Mouse (Mus musculus): Measurements from ENCODE around the gene Trmo.
A peak's percentile ranks its signal among the peaks of the same experiment; 100 is the strongest.

The Trmo gene

DNA sequence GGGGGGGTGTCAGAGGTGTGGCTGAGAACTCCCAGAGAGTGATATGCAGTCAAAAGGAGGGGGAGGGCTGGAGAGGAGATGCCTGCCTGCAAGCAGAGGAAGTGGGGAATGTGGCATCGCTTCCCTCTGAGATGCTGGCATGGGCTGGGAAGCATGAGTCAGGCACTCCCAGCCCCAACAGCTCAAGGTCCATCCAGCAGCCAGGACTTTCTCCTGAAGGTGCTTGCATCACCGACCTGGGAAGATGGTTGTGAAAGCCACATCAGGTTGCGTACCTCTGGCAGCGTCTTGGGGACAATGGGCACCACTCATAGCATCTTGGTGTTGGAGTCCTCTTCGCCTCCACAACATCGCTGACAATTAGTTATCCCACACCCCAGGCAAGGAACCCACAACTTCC lies 18.8 kb downstream of the Trmo start:
- DNase-seq (ENCODE audit: low read depth), result no peak

DNA sequence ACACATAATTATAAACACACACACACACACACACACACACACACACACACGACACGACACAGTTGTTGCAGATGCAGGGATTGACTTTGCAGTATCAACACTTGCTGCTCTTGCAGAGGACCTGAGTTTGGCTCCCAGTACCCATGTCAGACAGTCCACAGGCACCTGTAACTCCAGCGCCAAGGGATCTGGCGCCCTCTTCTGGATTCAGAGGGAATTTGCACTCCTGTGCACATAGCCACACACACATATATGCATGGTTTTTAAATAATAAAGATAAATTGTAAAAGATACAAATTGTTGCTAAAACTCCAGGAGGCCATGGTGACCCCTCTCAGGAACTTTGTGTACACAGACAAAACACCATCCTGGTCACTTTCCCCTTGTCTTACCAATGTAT lies 20.2 kb downstream of the Trmo start:
- DNase-seq (ENCODE audit: low read depth), result no peak

DNA sequence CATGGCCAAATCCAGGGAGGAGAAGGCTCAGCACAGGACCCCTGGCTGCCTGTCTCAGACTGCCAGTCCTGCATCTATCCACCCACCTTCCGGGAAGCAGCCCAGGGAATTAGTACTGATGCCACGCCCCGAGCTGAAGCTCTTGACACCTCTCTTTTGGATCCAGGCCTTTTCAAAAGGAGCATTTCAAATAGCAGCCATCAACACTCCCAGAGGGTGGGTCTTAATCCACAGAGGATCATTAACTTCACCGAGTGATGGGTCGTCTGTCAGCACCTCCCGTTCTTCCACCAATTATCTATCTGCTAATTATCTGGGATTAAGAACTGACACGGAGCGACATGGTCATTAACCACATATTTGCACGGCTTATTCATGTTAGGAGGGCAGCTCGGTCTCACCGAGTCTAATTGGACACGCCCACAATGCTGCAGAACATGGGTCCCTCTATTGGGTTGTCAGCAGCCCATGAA lies 21.7 kb downstream of the Trmo start:
- DNase-seq (ENCODE audit: low read depth), result no peak

DNA sequence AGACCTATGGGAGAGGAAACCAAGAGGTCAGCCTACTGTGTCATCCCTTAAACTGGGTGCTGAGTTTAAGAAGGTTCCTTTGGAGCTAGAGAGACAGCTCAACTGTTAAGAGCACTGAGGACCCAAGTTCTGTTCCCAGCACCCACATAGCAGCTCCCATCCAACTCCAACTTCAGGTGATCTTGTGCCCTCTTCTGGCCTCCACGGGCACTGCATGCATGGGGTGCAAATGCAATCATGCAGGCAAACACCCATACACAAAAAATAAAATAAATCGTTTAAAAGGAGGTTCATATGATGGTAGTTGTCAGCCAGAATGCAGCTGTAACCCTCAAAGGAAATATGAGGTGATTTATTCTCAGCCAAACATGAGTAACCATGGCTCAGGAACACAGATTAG lies 24.9 kb downstream of the Trmo start:
- no peak for DNase-seq (ENCODE audit: low read depth)

DNA sequence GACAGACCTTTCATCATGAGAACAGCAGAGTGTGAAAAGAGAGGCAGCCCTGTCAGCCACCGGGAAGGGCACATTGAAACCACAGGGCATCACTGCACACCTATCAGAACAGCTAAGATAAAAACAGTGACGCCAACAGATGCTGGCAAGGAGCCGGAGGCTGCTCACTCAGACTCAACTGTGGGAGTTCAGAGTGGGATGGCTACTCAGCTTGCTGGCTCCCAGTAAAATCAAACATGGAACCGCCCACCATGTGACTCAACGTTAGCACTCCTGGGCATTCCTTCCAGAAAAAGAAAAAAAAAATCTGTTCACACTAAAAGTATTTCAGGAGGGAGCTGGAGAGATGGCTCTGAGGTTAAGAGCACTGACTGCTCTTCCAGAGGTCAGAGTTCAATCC lies 28.0 kb downstream of the Trmo start:
- DNase-seq (ENCODE audit: low read depth), result no peak

DNA sequence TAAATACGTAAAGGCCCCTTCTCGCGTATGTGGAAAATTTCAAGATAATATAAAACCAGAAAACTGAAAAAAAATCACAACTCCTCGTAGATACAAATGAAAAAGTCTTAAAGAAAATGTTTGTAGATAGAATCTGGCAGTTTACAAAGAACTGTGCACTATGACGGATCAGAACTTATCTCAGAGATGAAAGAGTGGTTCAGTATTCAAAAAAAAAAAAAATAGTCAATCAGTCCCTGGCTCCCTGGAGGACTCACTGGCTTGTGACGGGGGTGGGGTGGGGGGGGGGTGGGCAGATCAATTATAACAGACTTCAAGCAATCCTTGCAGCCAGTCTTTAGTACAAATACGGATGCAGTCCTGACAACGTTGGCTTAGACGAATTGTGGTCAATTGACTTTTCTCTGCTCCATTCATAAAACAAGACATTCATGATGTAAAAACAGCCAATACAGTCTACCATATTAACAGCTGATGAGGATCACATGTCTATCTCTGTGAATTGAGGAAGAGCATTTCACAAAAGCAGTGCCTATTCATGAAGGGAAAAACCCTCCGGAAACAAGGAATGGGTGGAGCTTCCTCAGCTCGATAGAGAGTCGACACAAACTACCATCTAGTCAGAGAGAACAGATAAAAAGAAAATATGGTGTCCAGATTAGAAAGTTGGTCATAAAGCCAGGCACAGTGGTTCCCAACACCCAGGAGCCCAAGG lies 29.5 kb downstream of the Trmo start:
- no peak for DNase-seq (ENCODE audit: low read depth)

DNA sequence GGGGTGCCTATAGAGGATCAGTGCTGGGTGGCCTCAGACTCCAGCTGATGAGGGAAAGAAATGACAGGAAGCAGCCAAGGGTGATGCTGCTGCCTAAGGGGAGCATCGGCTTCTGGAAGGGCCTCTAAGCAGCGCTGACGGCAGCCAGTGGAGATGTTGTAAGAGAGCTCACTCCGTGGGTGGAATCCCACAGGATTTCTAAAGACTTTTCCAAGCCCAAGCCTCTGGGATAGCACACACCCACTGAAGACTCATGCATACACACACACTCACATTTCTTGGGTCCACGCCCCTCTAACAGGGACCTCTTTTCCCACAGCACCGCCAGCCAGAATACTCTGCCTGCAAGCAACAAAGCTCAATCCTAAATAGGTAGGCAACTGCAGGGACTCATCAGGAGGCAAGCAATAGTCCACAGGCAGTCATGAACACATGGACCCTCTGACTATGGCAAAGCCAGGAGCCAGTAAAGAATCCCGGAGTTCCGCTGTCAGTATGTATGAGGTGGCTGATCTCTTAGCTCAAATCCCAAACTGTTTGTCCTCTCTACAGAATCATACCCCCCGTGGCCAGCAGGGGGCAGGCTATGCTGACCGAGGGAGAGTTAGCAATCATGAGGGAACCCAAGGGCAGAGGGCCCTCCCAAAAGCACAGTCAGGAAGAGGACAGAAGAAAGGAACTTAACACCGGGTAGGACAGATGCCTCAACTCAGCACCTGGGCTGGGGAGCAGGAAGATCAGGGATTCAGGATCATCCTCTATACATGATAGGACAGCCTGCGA lies 32.7 kb downstream of the Trmo start:
- DNase-seq (ENCODE audit: low read depth), result peak; percentile 67

DNA sequence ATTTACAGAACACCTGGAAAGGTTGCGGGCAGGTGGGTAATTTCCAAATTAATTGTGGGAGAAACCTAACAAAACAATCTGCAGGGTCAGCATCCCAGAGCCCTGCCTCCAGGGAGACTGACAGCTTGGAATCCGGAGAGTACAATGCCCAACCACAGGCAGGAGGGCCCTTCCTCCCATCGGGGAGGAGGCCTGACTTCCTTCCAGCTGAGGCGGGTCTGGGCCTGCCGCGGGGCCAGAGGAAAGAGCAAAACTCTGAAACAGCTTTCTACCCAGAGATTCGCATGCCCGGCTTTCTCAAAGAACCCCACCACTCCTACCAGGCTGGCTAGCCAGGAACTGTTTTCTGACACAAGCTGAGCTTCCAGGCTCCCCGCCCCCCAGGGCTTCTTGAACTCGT lies 36.2 kb downstream of the Trmo start:
- DNase-seq (ENCODE audit: low read depth), result no peak

DNA sequence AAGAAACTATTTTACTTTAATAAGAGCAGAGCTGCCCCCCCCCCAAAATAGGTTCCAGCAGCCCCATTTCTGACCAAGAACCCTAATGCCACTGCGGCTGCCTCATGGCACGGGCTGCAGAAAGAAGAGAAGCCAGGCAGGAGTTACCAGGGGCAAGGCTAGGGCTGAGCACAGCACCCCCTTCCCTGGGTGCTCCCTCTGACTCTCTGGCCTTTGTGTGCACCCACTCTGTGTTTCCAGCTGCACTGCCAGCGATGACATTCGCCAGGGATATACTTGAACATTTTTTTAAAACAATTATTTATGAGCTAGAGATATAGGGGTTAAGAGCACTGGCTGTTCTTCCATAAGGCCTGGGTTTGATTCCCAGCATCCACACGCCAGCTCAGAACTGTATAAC lies 39.7 kb downstream of the Trmo start:
- no peak for DNase-seq (ENCODE audit: low read depth)

DNA sequence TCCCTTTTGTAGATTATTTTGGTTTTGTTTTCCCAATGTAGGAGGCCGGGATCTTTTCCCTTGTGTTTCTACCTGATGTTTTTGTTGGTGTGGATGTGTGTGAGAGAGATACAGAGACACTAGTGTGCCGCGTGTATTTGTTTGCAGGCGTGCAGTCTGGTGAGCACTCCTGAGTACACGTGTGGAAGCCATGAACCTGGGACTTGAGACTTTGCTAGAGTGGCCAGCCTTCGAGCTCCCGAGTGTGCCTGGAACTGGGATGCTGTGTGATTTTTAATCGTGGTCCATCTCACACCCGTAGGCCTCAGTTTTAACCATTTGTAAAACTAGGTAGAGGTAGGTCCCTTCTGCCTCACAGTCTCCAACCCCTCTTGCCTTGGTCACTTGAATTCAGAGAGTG lies 40.3 kb downstream of the Trmo start:
- DNase-seq (ENCODE audit: low read depth), result no peak

DNA sequence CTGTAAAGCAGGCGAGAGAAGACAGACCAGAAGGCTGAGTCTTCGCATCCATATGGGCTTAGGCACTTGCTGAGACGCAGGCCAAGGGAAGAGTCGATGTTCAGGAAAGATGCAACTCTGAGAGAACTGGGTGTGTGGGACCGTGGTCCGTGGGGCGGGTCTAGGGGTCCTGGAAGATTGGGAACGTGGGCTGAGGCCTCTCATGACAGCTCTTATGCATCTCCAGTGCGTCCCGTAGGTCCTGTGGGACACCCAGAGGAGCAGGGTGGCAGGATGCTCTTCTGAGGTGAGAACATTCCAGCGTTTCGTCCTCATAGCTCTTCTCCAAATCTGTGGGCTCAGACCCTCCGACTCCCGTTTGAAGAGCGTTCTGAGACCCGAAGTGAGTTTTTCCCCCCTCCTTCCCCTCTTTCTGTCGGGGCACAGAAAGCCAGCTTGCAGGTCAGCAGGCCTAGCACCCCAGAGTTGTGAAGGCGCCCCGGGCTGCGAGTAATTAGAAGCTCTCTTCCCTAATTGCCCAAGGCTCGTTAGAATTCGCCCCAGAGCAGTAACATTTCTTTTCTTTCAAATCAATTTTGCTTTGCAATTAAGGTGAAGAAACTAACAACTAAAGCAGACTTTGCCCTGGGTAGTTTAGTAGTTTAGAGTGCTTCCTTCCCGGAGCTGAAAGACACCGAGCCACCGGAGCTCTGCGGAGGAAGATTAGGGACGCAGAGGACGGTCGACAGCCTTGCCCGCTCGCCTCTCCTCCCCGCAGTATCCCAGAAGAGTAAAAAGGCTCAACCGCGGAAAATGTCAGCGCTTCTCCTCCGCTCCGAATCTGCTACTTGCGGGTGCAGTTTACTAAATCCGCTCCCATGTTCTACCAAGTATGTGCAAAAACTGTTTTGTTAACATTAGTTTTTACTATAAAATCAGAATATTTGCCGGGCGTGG lies 41.4 kb downstream of the Trmo start:
- DNase-seq (ENCODE audit: low read depth), result no peak

DNA sequence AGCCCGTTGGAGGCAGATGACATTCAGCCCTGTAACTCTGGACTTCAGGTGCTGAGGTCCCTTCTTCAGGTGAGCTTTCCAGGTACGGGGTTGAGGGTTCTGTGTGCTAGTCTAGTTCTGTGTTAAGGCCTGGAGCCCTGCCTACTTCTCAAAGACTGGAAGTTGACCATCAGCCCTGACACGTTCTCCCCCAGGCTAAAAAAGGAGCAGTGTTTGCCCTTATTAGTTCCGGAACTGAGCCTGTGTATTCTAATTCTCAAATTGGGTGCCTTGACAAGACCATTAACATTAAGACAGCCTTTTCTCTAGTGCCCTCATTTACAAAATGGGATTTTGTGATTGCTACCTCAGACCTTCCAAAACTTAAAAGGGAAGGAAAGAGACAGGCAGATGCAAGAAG lies 42.1 kb downstream of the Trmo start:
- DNase-seq (ENCODE audit: low read depth), result no peak

DNA sequence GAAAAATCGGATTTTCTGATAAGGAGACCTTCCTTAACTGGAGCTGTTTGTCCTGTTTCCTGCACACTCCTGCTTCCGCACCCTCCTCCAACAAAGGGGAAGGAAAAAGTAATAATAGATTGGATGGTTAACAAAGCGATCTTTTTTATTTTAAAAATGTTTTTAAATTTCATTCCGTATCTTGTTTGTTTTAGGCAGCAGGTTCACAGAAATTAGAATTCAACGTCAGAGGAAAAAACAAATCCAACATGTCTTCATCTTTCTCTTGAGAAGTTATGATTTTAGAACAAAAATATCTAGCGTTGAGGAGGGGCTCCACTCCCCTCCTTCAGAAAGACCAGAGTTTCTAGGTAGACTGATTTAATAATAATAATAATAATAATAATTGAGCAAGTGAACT lies 43.0 kb downstream of the Trmo start:
- no peak for DNase-seq (ENCODE audit: low read depth)

DNA sequence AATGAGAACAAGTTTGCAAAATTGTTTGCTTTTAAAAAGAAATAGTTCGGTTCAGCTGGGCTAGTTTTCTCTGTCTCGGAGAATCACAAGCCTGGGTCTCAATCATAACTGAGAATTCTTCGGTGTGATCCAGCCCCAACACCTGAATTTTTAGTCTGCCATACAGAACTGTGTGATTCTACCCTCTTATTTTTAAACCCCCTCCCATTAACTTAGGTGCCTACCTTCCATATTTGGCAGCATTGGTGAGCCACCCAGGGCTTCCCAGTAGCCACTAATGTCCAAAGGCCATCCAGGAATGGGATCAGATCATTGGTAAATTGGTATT lies 43.5 kb downstream of the Trmo start:
- DNase-seq (ENCODE audit: low read depth), result no peak

DNA sequence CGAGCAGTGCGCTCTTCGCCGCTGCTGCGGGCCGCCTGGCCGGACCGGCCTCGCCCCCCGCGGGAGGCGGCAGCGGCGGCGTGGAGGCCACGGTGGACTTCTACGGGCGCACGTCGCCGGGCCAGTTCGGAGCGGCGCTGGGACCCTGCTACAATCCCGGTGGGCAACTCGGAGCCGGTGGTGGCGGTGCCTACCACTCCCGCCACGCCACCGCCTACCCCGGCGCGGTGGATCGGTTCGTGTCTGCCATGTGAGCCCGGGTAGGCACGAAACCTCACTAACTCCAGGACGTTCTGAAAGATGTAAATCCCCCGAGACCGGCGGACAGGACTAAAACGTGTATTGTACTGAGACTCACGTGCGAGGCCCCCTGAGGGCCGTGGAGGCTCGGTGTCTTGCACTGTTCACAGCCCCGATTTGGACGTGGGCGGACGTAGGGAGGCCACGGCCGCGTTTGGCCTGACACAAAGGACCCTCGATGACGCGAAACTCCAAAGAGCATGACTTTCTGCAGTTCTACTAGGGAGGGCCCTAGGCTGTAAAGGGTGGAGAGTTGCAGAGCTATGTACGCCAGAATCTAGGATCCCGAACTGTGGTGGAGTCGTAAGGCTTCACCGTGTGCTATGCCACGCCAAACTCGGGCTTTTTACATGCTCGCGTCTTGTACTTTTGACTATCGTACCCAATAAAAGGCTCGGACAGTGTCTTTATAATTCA lies 44.0 kb downstream of the Trmo start:
- DNase-seq (ENCODE audit: low read depth), result no peak

DNA sequence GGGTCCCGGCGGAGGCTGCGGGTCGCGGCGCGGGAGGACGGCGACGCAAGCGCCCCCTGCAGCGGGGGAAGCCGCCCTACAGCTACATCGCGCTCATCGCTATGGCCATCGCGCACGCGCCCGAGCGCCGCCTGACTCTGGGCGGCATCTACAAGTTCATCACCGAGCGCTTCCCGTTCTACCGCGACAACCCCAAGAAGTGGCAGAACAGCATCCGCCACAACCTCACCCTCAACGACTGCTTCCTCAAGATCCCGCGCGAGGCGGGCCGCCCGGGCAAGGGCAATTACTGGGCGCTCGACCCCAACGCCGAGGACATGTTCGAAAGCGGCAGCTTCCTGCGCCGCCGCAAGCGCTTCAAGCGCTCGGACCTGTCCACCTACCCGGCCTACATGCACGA lies 44.9 kb downstream of the Trmo start:
- DNase-seq (ENCODE audit: low read depth), result peak; percentile 54

DNA sequence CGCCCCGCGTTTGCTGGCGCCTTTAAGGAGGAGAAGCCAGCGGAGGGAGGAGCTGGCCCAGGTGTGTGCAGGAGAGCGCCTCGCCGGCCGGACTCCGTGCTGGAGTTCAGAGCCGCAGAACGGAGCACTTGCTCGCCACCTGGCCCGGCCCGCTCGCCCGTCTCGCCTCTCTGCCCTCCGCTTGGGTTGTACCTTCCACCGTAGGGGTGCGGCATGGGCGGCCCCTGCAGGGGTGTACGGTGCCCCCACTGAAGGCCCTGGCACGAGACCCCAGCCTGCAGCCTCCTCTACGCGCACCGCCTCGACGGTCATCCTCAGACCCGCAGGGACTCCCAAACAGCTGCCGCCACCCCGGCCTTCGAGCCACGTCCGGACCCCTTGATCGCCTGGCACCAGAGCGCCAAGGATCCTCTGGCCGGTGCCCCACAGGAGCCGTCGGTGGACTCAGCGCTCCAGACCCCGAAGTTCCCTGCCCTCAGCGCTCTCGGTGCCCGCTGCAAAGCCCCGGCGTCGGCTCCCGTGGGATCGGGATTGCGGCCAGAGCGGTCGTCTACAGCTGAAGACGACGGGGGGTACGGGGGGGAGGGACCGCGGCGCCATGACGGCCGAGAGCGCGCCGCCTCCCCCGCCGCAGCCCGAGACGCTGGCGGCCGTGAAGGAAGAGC lies 45.5 kb downstream of the Trmo start, which contains the start of gene Foxe1:
Foxe1 (plus strand) TSS at position 14 of the 665 bp plus-strand sequence.
- no peak for DNase-seq (ENCODE audit: low read depth)

DNA sequence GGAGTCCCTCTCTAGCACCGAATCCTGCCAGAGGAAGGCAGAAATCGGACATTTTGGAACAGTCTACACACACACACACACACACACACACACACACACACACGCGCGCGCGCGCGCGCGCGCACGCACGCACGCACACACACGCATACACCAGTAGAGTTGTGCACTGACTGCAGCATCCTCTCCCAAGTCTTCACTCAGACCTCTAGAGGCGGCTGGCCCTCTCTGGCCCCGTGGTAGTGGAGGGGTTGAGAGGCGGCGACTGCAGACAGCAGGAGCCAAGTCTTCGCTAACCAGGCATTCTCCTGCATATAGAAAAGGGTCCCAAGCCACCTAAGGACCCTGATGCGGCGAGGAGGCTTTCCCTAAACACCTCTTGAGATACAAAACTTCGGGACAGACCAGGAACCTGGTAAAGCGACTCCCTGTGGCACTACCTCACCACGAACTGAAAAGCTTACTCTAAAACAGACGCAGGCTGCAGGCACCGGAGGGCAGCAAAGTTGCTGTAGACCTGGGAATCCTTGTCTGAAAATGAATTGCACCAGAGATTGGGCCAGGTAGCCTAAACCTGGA lies 46.4 kb downstream of the Trmo start:
- no peak for DNase-seq (ENCODE audit: low read depth)

DNA sequence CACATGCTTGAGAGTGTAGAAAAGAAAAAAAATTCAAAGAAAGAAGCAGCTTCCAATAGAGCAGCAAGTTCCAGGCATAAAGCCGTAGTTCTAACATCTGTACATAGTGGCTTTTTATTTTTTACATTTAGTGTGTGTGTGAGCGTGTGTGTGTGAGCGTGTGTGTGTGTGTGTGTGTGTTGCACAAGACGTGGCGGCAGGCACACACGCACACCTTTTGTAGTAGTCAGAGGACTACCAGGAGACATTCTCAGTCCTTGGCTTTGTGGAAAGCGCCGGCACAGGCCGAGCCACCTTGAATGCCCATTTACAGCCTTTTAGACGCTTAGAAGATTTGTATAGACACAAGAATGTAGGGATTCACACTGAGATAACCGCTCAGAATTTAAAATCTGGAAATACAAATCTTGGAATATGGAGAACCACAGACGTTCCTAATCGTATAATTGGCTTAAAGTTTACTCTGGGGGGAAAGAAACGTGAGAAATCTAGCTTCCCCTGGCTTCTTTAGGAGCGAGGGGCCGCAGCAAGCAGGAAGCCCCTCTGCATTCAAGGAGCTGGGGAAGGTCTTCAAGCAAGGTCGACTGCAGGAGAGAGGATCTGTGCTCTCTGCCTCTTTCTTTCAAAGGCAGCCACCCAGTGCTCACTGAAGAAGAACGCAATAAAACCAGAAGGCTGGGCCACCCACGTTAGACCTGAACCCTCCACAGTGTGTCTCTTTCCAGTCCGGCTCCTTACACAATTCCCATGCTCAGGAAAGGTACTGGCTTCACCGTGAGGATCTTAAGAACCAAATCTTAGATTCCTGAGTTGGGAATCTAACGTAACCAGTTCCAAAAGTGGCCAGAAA lies 47.2 kb downstream of the Trmo start:
- no peak for DNase-seq (ENCODE audit: low read depth)

DNA sequence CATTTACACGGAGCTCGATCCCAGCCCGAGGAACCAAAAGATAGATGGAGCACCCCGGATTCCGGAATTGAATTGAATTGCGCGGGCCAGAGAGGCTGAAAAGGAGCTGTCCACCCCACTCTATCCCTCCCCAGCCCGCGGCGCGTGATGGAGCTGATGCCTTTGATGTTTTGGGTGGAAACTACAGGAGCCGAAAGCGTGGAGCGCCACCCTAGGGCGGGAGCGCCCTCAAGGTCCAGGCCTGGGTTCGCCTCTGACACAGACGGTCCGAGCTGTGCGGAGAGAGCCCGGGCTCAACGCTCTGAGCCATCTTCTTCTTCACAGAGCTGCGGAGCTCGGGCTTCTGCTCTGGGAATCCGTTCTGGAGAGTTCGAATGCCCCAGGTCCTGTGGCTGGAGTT lies 49.7 kb downstream of the Trmo start:
- DNase-seq (ENCODE audit: low read depth), result no peak
